Mouse (Mus musculus) frontal cortex, postnatal 10 days (tissue): ENCODE data around the gene Thpo.

Experiments
- DNase-seq, 2 experiments: peaks; one replicate each; pipeline ENCODE4 v3.0.0; 2022; ENCODE audit warnings: low spot score in 2 of 2, mixed read lengths in 1 of 2

Gene Thpo

GRCm38 (mm10) chr16:20733731-20734730, at the start of gene Thpo:
Gene Thpo (minus strand): TSS chr16:20734511.
- no peak for DNase-seq

- DNase-seq: no peak
These were observed 49.6 kb upstream of the Thpo start for GRCm38 (mm10) chr16:20783891-20784290.

GRCm38 (mm10) chr16:20781101-20781630, 46.9 kb upstream of the Thpo start:
- no peak for DNase-seq

GRCm38 (mm10) chr16:20779846-20780245, 45.5 kb upstream of the Thpo start:
- DNase-seq: no peak

- no peak for DNase-seq
These were observed 40.7 kb upstream of the Thpo start for GRCm38 (mm10) chr16:20775021-20775420.

GRCm38 (mm10) chr16:20765244-20765643, 30.9 kb upstream of the Thpo start:
- no peak for DNase-seq

GRCm38 (mm10) chr16:20761681-20762080, 27.4 kb upstream of the Thpo start:
- no peak for DNase-seq

- no peak for DNase-seq
These were observed 23.1 kb upstream of the Thpo start for GRCm38 (mm10) chr16:20757385-20757784.

GRCm38 (mm10) chr16:20756052-20756451, 21.7 kb upstream of the Thpo start:
- DNase-seq: no peak

GRCm38 (mm10) chr16:20750518-20750917, 16.2 kb upstream of the Thpo start:
- no peak for DNase-seq

GRCm38 (mm10) chr16:20746641-20747040, 12.3 kb upstream of the Thpo start:
- peak in 1 of 2 experiments; percentile 65 for DNase-seq

- no peak for DNase-seq
These were observed 5.5 kb upstream of the Thpo start for GRCm38 (mm10) chr16:20739845-20740244.

- no peak for DNase-seq
These were observed 2.5 kb upstream of the Thpo start for GRCm38 (mm10) chr16:20736823-20737222.

GRCm38 (mm10) chr16:20736168-20736567, 1.9 kb upstream of the Thpo start:
- no peak for DNase-seq

- DNase-seq: no peak
These were observed 1.3 kb upstream of the Thpo start for GRCm38 (mm10) chr16:20735651-20736050.

GRCm38 (mm10) chr16:20732925-20733730, 1.2 kb downstream of the Thpo start, which contains the start of gene Chrd:
Gene Chrd (plus strand): TSS chr16:20733127.
- DNase-seq: peak in 1 of 2 experiments; percentile 62

GRCm38 (mm10) chr16:20732251-20732924, 1.9 kb downstream of the Thpo start:
- peak in 1 of 2 experiments; percentile 43 for DNase-seq

GRCm38 (mm10) chr16:20731688-20732087, 2.6 kb downstream of the Thpo start:
- DNase-seq: no peak

GRCm38 (mm10) chr16:20730293-20730711, 4.0 kb downstream of the Thpo start:
- DNase-seq: no peak

GRCm38 (mm10) chr16:20726384-20726783, 7.9 kb downstream of the Thpo start:
- DNase-seq: no peak

GRCm38 (mm10) chr16:20725750-20726149, 8.6 kb downstream of the Thpo start:
- no peak for DNase-seq
